Mouse (Mus musculus): ENCODE measurements at regions not wholly inside any gene's neighbourhood (a gene's known extent, or its start where the extent isn't known, plus 50 kb on each side); places are given as distances from the start of the nearest gene placed in this dataset.

DNA sequence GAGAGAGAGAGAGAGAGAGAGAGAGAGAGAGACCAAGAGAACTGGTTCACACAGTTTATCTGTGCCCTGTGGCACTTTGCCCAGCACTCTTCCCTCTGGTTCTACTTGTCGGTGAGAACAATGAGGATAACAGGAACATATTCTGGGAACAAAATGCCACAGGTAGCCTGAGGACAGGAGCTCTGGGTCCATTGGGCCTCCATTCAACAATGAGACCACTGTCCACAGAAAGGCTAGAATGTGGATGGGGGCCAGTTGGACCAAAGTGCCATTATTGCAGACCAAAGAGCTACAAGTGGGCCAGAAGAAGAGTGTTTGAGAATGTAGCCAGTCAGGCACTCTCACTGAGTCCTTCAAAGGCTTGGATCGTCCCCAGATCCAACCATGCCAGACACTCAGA lies 600.2 kb upstream of the A1bg start:
- intact Hi-C loops (cut with DNase I), result no loop called here
- peak; percentile 12 for DNase-seq

DNA sequence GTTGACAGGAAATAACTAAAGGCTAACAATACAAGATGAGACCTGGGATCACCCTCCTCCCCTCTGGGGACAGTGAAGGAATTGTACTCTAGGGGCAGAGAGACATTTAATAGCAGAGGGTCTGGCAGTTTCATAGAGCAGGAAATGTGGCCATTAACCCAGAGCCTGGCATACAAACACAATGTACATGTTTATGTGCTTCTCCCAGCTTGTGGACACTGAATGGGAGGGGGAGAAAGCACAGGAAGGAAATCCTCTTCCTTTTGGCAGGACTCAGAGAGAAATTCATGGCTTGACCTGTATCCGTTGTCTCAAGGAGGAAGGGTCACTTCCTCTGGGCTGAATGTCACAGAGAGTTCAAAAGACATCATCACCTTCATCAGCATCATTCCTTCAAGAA lies 594.5 kb upstream of the A1bg start:
- DNase-seq, result no peak
- intact Hi-C loops (cut with DNase I), result no loop called here

DNA sequence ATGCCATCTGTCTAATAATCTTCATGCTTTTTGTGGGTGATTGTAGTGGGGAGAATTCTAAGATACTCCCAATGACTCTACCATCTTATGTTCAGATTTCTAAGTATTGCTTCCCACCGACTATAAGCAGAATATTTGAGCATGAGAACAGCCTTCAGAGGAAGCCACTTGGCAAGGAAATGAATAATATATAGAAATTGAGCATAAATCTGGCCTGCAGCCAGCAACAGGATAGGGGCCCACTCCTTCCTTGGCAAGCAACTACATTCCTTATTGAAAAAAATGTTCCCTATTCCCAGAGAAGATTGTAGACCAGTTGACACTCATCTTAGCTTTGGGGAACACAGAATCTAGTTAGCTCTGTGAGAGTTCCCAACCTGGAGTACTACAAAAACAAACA lies 591.5 kb upstream of the A1bg start:
- intact Hi-C loops (cut with DNase I), result no loop called here
- DNase-seq, result peak; percentile 5

DNA sequence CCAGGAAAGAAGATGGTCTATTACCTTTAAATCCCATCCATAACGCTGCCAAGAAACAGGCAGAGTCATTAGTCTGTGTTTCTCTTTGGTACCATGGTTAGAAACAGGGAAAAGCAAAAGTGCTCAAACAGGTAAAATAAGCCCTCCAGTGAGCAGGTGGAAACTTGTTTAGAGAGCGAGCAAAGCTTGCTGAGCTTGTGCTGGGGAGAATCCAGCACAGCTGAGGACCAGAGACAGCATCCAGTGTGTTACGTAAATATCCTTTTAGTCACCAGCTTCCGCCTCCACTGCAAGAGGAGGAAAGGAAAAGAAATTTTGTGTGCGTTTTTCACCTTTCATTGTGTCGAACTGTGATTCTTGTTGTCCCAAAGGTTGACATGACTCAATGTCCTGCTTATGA lies 586.0 kb upstream of the A1bg start:
- intact Hi-C loops (cut with DNase I), result no loop called here

DNA sequence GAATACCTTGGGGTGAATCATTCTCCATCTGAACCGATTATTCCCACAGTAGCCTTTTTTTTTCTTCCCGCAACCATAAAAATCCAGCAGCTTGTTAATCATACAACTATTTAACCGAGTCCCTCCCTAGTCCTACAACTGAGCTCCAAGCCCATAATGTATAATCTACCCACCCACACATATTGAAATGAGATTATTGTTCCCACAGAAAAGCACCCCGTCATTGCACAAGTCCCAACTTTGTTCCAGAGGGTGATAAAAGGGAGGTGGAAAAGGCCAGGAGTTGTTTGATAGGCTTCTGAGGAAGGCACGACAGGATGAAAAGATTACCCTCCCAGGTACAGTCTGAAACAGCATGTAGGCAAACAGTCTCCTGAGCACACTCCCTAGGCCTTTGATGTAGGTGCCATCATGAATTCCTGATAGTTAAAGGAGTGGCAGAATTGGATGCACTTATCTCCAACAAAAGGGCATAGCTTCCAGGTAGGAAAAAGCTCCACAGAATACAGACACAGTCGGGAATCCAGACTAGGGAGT lies 583.6 kb upstream of the A1bg start:
- intact Hi-C loops (cut with DNase I), result no loop called here
- no peak for DNase-seq

More for the DNA sequence above, 586.0 kb upstream of the A1bg start:
- DNase-seq, result no peak

DNA sequence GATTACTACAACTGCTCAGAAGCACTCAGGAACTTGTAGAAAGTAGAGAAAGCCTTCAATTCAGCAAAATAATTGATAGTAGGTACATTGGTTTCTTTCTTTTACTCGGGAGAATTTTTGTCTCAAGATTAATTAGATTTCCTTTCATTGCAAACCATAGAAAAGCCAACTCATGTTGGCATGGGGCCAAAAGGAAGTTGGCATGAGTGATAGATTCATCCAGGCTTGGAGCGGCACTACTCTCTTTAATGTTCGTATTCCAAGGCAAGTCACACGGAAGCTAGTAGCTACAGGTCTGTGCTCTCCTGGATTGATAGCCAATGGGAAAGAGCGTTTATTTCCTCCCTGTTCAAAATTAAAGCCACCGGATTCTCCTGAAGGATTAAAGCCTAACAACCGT lies 580.6 kb upstream of the A1bg start:
- intact Hi-C loops (cut with DNase I), result no loop called here

DNA sequence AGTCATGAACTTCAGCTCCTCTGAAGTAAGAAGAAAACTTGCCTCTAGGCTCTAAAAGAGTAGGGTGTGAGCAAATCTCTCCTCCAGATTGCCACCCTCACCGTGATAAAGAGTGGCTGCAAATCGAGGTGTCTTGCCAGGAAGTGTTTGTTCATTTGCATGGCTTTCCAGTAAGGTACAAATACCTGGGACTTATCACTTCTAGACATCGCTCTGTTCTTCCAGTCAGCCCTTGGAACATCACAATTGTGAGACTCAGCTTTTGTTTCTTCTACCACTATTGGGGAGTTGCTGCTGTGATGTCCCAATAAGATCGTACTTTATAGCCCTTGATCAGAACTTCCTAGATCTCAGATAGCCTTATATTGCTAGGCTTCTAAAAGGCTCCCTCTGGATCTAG lies 566.9 kb upstream of the A1bg start:
- DNase-seq, result no peak
- intact Hi-C loops (cut with DNase I), result no loop called here

More for the DNA sequence above, 580.6 kb upstream of the A1bg start:
- DNase-seq, result peak; percentile 32

DNA sequence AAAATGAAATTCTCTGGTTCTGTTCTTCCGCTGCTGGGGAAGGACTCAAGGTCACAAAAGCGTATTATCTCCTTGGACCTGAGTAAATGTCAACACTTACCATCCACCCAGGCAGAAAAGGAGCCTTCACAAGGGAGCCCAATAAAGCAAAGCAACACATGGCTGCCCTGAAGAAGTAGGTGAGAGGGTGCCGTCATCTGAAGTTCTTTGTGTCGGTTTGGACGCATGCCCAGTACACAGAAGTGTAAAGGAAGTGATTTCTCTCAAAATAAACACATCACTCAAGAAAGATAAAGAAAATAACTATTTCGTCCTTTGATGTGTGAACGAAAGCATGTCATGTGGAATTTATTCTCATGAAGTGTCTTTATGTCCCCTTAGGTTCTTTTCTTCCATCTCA lies 559.0 kb upstream of the A1bg start:
- intact Hi-C loops (cut with DNase I), result no loop called here
- peak; percentile 6 for DNase-seq

DNA sequence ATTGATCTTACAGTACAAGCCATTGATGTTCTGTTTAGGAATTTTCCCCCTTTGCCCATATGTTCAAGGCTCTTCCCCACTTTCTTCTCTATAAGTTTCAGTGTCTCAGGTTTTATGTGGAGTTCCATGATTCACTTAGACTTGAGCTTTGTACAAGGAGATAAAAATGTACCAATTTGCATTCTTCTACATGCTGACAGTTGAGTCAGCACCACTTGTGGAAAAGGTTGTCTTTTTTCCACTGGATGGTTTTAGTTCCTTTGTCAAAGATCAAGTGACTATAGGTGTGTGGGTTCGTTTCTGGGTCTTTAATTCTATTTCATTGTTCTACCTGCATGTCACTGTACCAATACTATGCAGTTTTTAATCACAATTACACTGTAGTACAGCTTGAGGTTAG lies 551.1 kb upstream of the A1bg start:
- DNase-seq, result no peak
- intact Hi-C loops (cut with DNase I), result no loop called here

DNA sequence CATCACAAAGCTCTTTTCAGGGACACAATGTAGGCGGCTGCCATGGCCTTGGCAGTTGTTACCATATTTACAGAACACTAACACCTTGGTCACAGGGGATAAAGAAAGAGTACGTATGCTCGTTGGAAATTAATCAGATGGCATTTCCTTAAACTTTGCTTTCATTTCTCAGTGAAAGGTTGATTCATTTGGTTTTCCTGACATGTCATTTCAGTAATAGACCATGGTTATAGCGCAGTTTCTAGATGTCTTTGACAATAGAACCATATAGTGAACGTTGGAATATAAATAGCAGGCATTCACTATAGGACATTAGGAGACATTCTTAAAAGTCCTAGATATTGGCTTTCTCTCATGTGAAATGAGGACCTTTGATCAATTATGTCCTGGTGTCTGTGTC lies 532.2 kb upstream of the A1bg start:
- intact Hi-C loops (cut with DNase I), result no loop called here
- no peak for DNase-seq

DNA sequence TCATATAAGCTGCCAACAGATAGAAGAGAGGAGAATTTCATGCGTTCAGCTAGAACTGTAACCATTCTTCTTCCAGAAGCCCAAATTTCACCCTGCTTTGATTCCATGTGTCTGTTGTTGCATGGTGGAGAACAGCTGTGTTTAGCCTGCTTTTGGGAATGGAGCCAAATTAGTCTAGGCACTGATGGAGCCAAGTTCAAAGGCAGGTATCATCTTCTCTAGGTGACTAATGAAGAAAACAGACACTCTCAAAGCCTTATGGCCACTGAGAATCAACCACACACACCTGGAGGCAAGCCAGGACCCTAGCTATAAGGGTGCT lies 531.5 kb upstream of the A1bg start:
- DNase-seq, result no peak
- intact Hi-C loops (cut with DNase I), result no loop called here

DNA sequence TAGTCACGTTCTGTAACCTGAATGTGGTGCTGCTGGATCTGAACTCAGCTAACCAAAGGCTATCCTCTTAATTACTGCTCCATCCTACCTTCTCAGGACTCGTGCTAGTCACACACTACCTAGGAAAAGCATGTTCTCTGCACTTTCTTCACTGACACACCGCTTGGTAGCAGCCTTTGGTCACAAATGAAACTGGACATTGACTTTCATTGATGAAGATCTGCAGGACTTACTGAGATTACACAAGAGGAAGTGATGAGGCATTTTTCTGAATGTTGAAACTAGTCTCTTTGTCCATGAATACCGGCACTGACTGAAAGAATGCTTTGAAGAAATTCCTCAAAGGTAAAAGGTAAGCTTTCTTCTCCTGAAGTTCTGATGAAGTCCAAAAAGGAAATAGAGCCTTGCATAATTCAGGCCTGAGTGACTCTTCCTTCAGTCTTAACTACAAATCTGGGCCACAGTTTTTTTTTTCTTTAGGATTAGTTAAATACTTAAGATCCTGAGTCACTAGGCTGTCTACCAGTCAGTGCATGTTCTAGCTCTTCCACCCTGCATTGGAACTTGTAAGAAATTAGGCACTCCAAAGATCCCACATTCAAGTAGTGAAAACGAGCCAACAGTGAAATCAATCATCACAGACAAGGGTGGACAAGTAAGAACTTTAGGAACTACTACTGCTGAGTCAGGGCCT lies 531.0 kb upstream of the A1bg start:
- DNase-seq, result no peak
- intact Hi-C loops (cut with DNase I), result no loop called here

DNA sequence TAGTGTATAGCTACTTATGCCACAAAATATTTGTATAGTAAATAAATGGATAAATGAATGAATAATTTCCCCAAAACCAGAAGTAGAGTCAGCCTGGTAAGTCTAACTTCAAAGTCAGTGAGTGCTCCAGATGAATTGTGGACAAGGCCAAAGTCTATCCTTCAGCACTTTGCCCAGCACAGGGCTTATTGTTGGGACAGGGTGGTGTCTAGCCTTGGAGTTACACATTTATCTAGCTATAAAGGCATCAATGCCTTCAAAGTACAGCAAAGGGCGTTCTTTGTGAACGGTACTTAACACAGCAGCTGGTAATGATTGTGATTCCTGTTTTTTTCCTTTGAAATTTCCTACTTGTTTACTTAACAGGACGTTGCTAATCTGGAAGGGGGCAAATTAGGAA lies 527.4 kb upstream of the A1bg start:
- intact Hi-C loops (cut with DNase I), result no loop called here
- no peak for DNase-seq

DNA sequence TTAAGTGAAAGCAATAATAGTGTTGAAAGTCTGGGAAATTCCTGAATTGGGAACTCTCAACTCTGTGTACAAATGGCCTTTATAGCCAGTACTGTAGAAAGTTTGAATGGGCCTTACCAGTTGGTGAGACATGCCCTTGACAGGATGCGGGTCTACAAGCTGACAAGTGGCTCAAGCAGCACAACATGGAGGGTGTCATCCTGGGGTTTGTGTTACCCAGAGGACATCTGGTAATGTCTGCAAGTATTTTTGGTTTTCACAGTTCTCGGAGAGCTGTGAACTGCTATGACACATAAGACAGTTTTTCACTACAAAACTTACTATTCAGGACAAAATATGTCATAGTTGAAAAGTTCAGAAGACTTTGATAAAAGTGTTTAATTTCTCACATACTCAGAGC lies 525.7 kb upstream of the A1bg start:
- DNase-seq, result no peak
- intact Hi-C loops (cut with DNase I), result no loop called here

DNA sequence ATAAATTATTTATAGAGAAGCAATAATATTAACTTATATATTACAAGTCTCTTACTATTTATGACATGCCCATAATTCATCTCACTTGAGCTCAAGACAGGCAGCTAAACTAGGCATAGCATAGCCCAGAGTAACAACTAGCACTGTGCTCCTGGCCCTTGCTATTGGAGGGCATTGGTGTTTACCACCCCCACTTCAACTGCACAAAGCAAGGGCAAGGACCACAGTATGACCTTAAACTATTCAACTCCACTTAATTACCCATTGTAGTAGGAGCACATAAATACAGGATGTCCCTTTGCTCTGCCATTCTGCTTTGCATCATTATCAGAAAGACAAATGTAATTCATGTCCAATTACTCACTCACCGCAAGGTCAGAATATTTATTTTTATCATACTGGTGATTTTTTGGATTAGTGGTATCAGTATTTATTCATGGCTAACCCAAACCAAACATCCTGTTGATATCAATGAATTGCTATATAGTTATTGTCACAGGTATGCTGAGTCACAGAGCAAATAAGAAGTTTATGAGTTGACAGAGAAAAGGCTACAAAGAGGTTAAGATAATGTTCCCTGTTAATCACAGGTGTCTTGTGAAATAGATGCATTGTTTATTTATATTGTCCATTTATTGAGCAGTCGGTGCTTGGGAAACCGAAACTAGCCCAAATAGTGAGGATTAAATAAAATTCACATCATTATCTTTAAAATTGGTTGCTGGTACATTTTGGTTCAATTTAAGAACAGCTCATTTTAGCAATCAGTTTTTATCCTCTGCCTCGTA lies 523.4 kb upstream of the A1bg start:
- intact Hi-C loops (cut with DNase I), result no loop called here
- no peak for DNase-seq

DNA sequence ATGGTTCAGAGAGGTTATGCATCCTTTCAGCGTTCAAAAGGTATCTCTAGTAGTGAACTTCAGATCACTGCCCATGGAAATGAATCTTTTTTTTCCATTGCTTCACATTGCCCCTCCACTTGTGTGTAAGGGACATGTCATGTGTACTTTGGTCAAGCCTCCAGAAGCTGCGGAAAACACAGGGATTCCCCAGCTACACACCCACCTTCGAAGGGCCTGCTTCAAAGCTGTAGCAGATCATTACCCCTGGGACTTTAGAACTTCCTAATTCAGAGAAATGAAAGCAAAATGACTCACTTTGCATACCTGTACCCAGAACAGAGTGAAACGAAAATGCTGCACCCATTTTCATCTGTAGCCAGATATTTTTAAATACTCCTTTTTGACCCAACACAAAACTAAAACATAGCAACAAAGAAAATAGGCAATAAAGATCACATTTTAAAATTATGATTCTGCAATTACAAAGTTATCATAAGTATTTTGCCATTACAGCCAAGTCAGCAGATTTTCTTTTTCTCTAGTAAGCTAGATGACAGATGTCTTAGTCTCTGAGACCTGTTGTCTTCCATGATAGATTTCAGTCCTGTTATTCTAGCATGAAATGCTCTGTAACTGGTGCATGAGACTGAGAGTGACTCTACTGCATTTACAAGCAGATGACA lies 519.1 kb upstream of the A1bg start:
- intact Hi-C loops (cut with DNase I), result no loop called here
- no peak for DNase-seq

DNA sequence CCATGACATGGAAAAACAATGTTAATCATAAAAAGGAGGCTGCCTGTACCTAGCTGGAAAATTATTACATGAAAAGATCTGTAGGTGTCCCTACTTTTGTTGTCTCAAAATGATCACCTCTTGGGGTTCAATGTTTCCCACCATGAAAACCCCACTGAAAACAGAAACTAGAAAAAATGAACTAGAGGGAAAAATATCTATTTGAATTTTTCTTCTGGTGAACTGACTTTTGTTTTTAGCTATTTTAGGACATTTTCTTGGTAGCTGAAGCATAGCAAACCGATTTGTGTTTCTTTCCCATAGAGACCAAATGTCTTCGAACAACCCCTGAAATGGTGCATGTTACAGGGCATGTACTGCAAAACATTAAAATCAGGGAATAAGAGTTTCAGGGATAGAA lies 518.2 kb upstream of the A1bg start:
- DNase-seq, result no peak
- intact Hi-C loops (cut with DNase I), result no loop called here

DNA sequence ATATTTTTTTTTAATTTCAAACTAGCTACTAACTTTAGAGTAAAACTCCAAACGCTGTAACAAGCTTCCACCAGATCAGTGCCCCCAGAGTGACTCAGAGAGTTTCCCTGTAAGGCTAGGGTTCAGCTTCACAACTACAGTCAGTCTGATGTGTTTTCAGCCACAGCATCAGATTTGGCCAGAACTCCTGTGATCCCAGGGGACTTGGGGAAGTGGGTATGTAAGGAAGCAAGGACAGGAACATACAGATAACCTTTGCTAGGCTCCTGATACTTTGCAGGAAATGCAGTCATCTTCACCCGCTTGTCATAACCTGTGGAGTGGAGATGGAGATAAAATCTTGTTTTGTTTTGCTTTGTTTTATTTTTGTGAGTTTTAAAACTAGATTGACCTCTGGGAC lies 517.5 kb upstream of the A1bg start:
- no peak for DNase-seq
- intact Hi-C loops (cut with DNase I), result no loop called here

DNA sequence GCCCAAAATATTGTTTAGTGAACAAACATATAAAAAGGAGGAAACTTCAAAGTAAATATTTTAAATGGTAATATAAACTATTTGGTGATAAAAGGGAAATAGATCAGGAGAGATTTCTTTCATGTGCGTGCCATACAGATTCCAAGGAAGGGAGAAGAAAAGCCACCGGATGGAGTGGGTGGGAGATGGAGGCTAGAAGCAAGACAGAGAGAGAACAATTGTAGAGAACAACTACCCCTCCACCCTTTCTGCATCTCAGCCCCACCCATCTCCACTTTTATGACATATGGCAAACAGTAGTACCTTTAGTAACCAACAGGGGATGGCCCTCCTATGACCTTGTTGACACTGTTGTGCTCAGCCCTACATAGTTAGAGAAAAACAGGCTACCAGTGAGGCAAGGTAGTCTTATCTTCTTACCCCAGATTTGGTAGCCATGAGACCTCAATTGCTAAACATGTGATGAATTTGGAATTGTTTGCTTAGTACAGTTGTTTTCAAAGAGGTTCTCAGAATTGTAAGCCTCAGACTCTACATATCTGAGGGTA lies 516.9 kb upstream of the A1bg start:
- intact Hi-C loops (cut with DNase I), result no loop called here
- DNase-seq, result no peak

DNA sequence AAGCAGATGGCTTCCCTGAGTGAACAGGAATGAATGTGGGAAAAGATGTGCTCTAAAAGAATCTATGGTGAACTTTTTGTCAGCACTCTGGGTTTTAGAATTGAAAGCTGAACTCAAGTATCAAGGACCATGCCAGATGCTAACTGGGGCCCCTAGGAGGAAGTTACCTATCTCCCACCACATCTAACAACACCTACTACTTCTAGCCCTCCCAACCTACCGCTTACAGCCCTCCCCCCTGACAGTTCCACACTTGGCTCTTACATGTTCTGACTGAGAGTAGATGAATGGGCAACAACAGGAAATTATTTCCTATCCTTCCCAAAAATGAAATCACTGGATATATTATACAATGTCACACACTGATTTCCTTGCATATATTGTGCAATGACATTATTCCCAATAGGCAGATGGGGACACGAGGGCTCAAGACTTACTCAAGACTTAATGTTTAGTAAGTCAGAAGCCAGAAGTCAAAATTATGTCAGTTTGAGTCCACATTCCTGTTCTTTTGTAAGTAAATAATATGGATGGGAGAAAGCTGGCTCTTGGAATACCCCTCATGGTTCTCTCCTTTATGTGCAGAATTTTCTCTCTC lies 506.1 kb upstream of the A1bg start:
- no peak for DNase-seq
- intact Hi-C loops (cut with DNase I), result no loop called here

DNA sequence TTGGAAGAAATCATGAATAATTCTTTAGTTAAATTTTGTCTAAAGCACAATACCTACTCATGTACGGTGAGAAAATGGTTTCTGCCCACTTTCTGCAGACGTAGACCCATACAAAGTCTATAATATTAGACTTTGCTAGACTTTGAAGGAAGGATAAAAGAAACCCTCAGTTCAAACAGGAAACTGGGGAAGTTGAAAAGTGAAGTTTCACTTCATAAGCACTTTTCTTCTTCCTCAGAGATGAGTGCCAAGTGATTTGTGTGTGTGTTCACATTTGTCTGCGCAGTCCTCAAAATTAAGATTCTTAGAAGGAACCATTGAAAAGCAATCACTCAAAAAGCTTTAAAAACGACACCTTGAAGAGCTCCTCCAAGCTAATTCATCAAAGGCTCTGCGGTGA lies 500.2 kb upstream of the A1bg start:
- DNase-seq, result no peak
- intact Hi-C loops (cut with DNase I), result no loop called here

All from left cerebral cortex, postnatal 4 days (tissue).